Mouse (Mus musculus) intestine, postnatal 0 days (tissue): ENCODE measurements at regions not wholly inside any gene's neighbourhood (a gene's known extent, or its start where the extent isn't known, plus 50 kb on each side); places are given as distances from the start of the nearest gene placed in this dataset.

Source experiments
- ATAC-seq: fragments of 200-750 bp; cut with Nextera tagmentation; 2 replicates; pipeline ENCODE4 v1.8.0; 2017; ENCODE audit warnings: mild to moderate bottlenecking, moderate TSS enrichment, moderate library complexity
- H3K27ac ChIP-seq: fragments of 300-500 bp; sonication (generic); 2 replicates; pipeline ENCODE4 v1.5.1; 2014; ENCODE audit warnings: mild to moderate bottlenecking, low read depth, low read length, moderate library complexity
- H3K27me3 ChIP-seq: fragments of 300-500 bp; sonication (generic); replicated peaks from 2 replicates; pipeline ENCODE4 v1.6.1; 2014; ENCODE audit warnings: low read length, mixed read lengths; ENCODE audit not compliant: control insufficient read depth, insufficient read depth
- H3K36me3 ChIP-seq: fragments of 300-500 bp; sonication (generic); 2 replicates; pipeline ENCODE4 v1.6.1; 2014; ENCODE audit warnings: mild to moderate bottlenecking, moderate library complexity; ENCODE audit not compliant: control insufficient read depth, insufficient read depth
- H3K4me1 ChIP-seq: fragments of 300-500 bp; sonication (generic); replicated peaks from 2 replicates; pipeline ENCODE4 v1.6.1; 2014; ENCODE audit warnings: antibody characterized with exemption, low read length, mixed read lengths; ENCODE audit not compliant: control insufficient read depth, insufficient read depth
- H3K4me2 ChIP-seq: fragments of 300-500 bp; sonication (generic); replicated peaks from 2 replicates; pipeline ENCODE4 v1.6.1; 2014; ENCODE audit warnings: low read depth, mild to moderate bottlenecking, moderate library complexity
- H3K4me3 ChIP-seq: fragments of 300-500 bp; sonication (generic); 2 replicates; pipeline ENCODE4 v1.5.1; 2014; ENCODE audit warnings: low read depth, low read length
- H3K9ac ChIP-seq: fragments of 300-500 bp; sonication (generic); 2 replicates; pipeline ENCODE4 v1.6.1; 2014; ENCODE audit warnings: mild to moderate bottlenecking, low read depth, low read length
- H3K9me3 ChIP-seq: fragments of 300-500 bp; sonication (generic); 2 replicates; pipeline ENCODE4 v1.6.1; 2016; ENCODE audit warnings: mixed run types; ENCODE audit not compliant: control insufficient read depth
- CTCF ChIP-seq: sonication (generic); IDR thresholded peaks from 2 replicates; pipeline ENCODE4 v1.5.1; 2016; ENCODE audit warnings: low read depth, mild to moderate bottlenecking, control low read depth, antibody characterized with exemption, moderate library complexity
- WGBS: fragments of 180-500 bp; shearing (Covaris S2); extraction: QIAGEN DNeasy Blood & Tissue Kit; methylation state at CpG from one replicate; pipeline ENCODE4 v1.1.7; 2014; 5-methylcytosine and 5-hydroxymethylcytosine counted together

DNA sequence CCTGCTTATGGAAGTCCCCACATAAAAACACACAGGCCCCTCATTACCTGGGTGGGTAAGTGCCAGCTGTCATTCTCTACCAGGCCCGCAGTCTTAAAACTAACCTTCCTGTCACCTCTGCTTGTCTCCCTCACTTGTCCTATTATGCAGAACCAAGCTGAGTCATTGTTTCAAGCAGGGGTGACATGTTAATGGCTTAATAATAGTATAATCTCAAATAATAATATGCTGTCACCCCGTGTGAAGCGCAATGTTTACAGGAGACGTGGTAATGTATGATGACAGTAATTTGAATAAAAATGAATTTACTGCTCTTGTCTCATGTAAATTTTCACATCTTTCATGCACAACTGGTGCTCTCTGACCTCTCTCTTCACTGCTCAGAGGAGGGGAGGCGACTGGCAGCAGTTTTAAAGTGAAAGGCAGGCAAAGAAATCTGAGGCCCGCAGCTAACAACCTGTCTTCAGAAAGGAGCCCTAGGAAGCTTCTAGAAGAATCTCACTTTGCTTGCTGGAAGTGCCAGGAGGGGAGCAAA, 357.2 kb upstream of the Mki67 start:
- ATAC-seq: no peak
- Histone ChIP-seq H3K27me3 (no peaks in the 10 kb centered on the region), H3K9ac (no peak overlapping the region), H3K4me2 (no peak overlapping the region), H3K4me1 (no peaks in the 10 kb centered on the region), H3K36me3 (no peaks in the 10 kb centered on the region), H3K9me3 (no peaks in the 10 kb centered on the region), H3K4me3 (no peak overlapping the region), H3K27ac (no peak overlapping the region)
- TF ChIP-seq CTCF: no peak
- 77% methylated on average over 6 of the region's 6 CpGs for WGBS

DNA sequence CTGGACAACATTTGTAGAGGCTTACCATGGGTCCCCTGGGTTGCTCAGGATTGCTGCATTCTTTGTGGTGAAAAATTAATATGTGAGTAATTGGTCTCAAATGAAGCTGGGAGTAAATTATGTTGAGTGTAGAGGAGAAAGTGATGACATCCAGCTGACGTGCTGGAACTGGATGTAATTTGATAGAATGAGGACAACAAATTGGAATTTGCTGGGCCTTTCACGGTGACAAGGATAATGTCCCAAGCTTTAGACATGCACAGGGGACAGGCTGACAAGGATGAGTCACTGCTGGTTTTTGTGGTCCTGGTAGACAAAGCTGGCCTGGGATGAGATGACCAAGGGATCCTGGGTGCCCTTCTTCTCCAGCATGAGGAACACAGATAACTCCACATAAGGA, 357.9 kb upstream of the Mki67 start:
- H3K4me1 ChIP-seq: no peaks in the 10 kb centered on the region
- TF ChIP-seq CTCF: no peak
- H3K9ac ChIP-seq: no peak overlapping the region
- no peaks in the 10 kb centered on the region for H3K9me3 ChIP-seq
- ATAC-seq: no peak
- no peaks in the 10 kb centered on the region for H3K36me3 ChIP-seq
- H3K4me2 ChIP-seq: no peak overlapping the region
- H3K27me3 ChIP-seq: no peaks in the 10 kb centered on the region
- WGBS: 89% methylated on average over 2 of the region's 2 CpGs
- no peak overlapping the region for H3K4me3 ChIP-seq
- no peak overlapping the region for H3K27ac ChIP-seq

DNA sequence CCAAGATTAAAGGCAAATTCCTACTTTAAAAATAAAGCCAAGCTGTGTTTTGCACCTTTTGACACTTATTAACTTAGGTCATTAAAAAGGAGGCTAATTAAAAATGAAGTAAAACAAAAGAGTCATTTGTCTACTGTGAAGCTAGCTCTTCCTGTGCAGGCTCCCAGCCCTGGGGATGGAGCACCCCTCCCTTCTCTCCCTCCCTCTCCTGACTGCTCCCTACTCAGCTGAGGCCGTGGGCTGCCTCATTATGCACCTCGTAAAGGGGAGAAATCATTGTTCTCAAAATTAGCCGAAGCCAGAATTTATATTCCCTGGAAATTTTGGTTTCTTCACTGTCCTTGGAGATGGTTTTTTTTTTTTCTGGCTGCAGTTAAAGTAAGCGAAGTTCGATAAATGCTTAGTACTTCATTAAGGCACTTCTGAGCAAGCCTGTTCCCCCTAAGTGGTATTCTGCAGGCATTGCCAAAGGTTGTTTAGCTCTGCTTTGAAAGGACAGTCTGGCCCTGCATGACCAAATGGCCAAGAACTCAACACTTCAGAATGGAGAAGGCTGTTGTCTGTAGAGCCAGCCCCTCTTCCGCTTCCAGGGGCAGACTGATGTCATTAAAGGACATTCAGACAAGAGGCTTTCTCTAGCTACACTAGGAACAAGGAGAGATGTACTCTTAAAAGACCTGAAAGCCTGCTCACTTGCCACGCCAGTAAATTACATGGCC, 365.5 kb upstream of the Mki67 start:
- Histone ChIP-seq H3K4me2 (no peak overlapping the region), H3K9ac (no peak overlapping the region), H3K27ac (no peak overlapping the region), H3K36me3 (no peaks in the 10 kb centered on the region), H3K4me1 (no peaks in the 10 kb centered on the region), H3K27me3 (no peaks in the 10 kb centered on the region), H3K4me3 (no peak overlapping the region), H3K9me3 (no peaks in the 10 kb centered on the region)
- no peak for ATAC-seq
- 53% methylated on average over 7 of the region's 7 CpGs for WGBS
- TF ChIP-seq CTCF: no peak

DNA sequence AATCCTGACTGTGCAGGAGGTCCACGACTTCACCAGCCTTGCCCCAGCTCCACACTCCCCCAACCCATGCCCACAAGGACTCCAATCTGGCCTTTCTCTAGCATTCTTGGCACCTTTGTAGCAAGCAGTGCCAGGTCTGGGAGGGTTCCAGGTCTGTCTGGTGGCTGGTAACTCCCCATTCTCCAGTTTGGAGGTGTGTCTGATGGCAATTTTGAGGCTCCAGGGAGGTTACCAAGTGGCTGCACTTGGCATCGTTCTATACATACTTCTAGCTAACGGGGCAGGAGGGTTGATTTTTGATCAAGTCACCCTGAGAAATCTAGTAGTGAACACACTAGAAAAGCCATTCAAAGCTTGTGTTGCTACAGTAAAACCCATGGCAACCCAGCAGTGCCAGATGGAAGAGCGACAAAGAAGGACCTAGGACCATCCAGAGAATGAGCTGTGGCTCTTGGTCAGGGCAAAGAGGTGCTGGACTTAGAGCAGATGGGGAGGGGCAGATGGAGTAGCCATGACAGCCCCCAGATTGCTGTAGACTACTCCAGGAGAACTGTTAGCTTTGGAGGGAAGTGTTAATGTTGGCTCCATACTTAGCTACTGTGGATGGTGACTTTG, 366.2 kb upstream of the Mki67 start:
- no peaks in the 10 kb centered on the region for H3K36me3 ChIP-seq
- no peak overlapping the region for H3K4me2 ChIP-seq
- no peak overlapping the region for H3K9ac ChIP-seq
- H3K9me3 ChIP-seq: no peaks in the 10 kb centered on the region
- H3K27ac ChIP-seq: no peak overlapping the region
- no peak for TF ChIP-seq CTCF
- WGBS: 89% methylated on average over 4 of the region's 4 CpGs
- H3K4me3 ChIP-seq: no peak overlapping the region
- no peaks in the 10 kb centered on the region for H3K27me3 ChIP-seq
- no peak for ATAC-seq
- H3K4me1 ChIP-seq: no peaks in the 10 kb centered on the region

DNA sequence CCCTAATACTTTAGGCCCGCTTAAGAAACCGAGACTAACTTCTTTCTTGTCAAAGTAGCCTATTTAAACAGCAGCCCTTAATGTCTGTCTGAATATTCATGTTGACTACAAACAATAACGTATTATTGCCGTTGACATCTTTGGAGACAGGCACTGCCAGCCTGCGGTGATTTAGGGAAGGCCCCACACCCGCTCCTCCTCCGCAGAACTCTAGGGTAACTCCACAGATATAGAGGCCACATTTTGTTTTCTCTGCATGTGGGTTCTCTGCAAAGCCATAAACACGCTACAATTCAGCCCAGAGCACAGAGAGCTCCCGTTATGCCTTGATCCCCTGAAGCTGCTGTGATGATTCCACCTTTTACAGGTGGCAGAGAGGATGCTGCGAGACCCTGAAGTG, 366.8 kb upstream of the Mki67 start:
- Histone ChIP-seq H3K27me3 (no peaks in the 10 kb centered on the region), H3K9ac (no peak overlapping the region), H3K4me2 (no peak overlapping the region), H3K9me3 (no peaks in the 10 kb centered on the region), H3K36me3 (no peaks in the 10 kb centered on the region), H3K4me3 (no peak overlapping the region), H3K4me1 (no peaks in the 10 kb centered on the region), H3K27ac (no peak overlapping the region)
- WGBS: 82% methylated on average over 10 of the region's 10 CpGs
- ATAC-seq: no peak
- no peak for TF ChIP-seq CTCF

DNA sequence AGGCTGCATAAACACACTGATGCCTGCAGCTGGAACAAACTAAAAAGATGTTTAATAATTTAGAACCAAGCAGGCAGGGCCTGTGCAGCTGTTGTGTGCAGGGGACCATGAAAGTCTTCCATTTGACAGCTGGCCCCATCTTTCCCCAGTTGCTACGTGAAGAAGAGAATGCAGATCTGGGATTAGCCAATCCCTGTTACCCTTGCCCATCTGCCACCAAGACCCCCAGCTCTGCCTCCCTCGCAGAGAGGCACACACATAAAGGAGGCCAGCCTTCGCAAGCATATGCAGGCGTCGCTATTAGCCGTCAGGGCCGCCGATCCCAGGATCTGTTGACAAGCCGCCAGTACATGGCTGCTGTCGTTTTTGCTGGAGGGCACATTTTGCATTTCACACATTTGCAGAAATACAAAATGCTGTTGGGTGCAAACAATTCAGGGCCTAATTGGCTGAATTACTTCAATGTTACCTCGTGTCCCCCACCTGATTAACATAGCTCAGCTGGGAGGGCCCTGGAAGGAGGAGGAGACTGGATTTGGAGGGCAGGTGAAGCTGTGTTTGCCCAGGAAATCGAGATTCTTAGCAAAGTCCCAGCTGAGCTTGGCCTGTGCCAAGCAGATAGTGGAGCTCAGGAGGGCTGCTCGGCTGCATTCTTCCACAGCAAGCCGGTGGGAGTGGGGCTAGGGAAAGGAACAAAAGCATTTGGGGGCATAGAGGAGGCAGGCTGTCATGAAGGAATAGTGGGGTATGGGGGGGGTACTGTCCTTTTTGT, 367.6 kb upstream of the Mki67 start:
- Histone ChIP-seq H3K4me1 (no peaks in the 10 kb centered on the region), H3K4me2 (no peak overlapping the region), H3K27ac (no peak overlapping the region), H3K9ac (no peak overlapping the region), H3K36me3 (no peaks in the 10 kb centered on the region), H3K4me3 (no peak overlapping the region), H3K9me3 (no peaks in the 10 kb centered on the region), H3K27me3 (no peaks in the 10 kb centered on the region)
- no peak for TF ChIP-seq CTCF
- no peak for ATAC-seq
- 42% methylated on average over 14 of the region's 14 CpGs for WGBS
